Comparison of ENCODE assay signal across 14 mouse cellular contexts in the genomic region with DNA sequence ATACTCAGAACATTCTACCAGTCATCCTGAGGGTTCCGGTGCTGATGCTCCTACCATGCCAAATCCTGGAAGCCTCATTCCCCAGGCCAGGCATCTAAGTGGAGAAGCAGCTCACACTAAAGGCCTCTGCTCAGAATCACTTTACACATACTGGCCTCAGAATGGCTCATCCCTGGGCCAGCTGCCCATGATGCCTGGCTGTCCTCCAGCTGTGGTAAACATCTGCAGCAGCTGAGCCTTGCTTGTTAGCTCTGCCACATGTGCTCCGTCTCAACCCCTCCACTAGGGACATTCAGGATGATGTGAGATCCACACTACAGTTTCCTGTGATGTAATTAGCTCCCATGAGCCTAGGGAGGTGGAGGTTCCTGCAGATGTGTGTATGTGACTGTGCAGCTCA. TPM values are rescaled to one million over a fixed set of nuclear protein-coding genes. Genes with fewer than 3 reads are reported as not detected.
DNase-seq lines count a peak whose midpoint lies in the region; ATAC-seq and TF ChIP-seq lines count a peak whose summit lies in the region.
"Had no signal": no experiment of that assay in that cellular context is flagged by ENCODE, and none has a peak within 500 bp of the region (broad histone marks: within the 10 kb centered on the region; RNA-seq: fewer than 3 reads in every experiment).

No protein-coding gene starts in this region.

- peak; percentile 51 for DNase-seq in limb, embryonic 14.5 days (ENCODE audit: low spot score)
- DNase-seq in limb, embryonic 10.5 days (ENCODE audit: low spot score): no peak
- DNase-seq in 3134 (ENCODE audit: extremely low read depth, insufficient read length, low spot score) (peak; percentile 37), 3T3-L1 (ENCODE audit: low read depth, low spot score) (peak; percentile 94)
- DNase-seq in gastrocnemius, adult 8-10 months (ENCODE audit: low spot score in 2 of 2): peak; percentile 34 to 58
- no peak for DNase-seq in embryo, embryonic 9.5 days (ENCODE audit: extremely low spot score)
- no peak for DNase-seq in urinary bladder, adult 2 months (ENCODE audit: low spot score)
- DNase-seq: adrenal gland, postnatal 25 days; cerebellum, adult 11 months; layer of hippocampus, adult 9-11 months; right cerebral cortex, postnatal 25 days had no signal

- H3K4me3 ChIP-seq in limb, embryonic 14.5 days (replicated peaks; ENCODE audit: low read length): no peak overlapping the region
- no peak overlapping the region for H3K4me3 ChIP-seq in limb, embryonic 10.5 days
- H3K4me3 ChIP-seq: forebrain, embryonic 13.5 days had no signal

- H3K36me3 ChIP-seq in limb, embryonic 14.5 days (ENCODE audit: control insufficient read depth, insufficient read depth, low read length): no peaks in the 10 kb centered on the region
- no peaks in the 10 kb centered on the region for H3K36me3 ChIP-seq in limb, embryonic 10.5 days

- peak; percentile 65 for ATAC-seq in limb, embryonic 14.5 days (ENCODE audit: low FRiP score, low read depth)
- ATAC-seq: forebrain, embryonic 13.5 days had no signal

- H3K4me2 ChIP-seq in limb, embryonic 14.5 days (replicated peaks; ENCODE audit: low read depth, low read length, severe bottlenecking): no peak overlapping the region
- H3K4me2 ChIP-seq: forebrain, embryonic 13.5 days had no signal

- H3K27me3 ChIP-seq in limb, embryonic 14.5 days (ENCODE audit: control insufficient read depth, insufficient read depth, low read length): no peaks in the 10 kb centered on the region
- no peaks in the 10 kb centered on the region for H3K27me3 ChIP-seq in limb, embryonic 10.5 days (ENCODE audit: low read depth, poor library complexity, severe bottlenecking)
- H3K27me3 ChIP-seq: forebrain, embryonic 13.5 days had no signal

- H3K9ac ChIP-seq in limb, embryonic 14.5 days (ENCODE audit: low read depth, low read length, severe bottlenecking): no peak overlapping the region
- H3K9ac ChIP-seq: forebrain, embryonic 13.5 days had no signal

- H3K9me3 ChIP-seq in limb, embryonic 14.5 days (ENCODE audit: control insufficient read depth, low read length): no peaks in the 10 kb centered on the region
- H3K9me3 ChIP-seq in limb, embryonic 10.5 days (replicated peaks): no peaks in the 10 kb centered on the region
- H3K9me3 ChIP-seq: forebrain, embryonic 13.5 days had no signal

- 64% methylated on average over 2 of the region's 2 CpGs for WGBS in limb, embryonic 14.5 days
- 86% methylated on average over 2 of the region's 2 CpGs for WGBS in limb, embryonic 10.5 days

- TF ChIP-seq POLR2A in limb, embryonic 14.5 days (IDR thresholded peaks at IDR 0.05; ENCODE audit: borderline replicate concordance, extremely low read depth, insufficient read depth, insufficient read length): no peak

- H3K4me1 ChIP-seq in limb, embryonic 14.5 days (ENCODE audit: control insufficient read depth, insufficient read depth, low read length): no peaks in the 10 kb centered on the region
- H3K4me1 ChIP-seq in limb, embryonic 10.5 days: peaks cover 5% of the 10 kb centered on the region; the same call in 1 of the 2 replicates
- H3K4me1 ChIP-seq: forebrain, embryonic 13.5 days had no signal

- H3K27ac ChIP-seq in limb, embryonic 14.5 days (replicated peaks; ENCODE audit: low read depth, low read length): no peak overlapping the region
- no peak overlapping the region for H3K27ac ChIP-seq in limb, embryonic 10.5 days
- H3K27ac ChIP-seq: forebrain, embryonic 13.5 days had no signal

RNA-seq across cellular contexts. Expression of a gene that starts 55.2 kb away (rescaled TPM):
- 0.79 and 0.91 TPM in 2 replicates for polyA plus RNA-seq in limb, embryonic 14.5 days (2012; rRNA removed)
- 0.50 and 0.51 TPM in 2 replicates for polyA plus RNA-seq in limb, embryonic 14.5 days (2014; fragmentation: Nextera tagmentation; extraction: Ambion mirVana)
- polyA plus RNA-seq in limb, embryonic 10.5 days (2016; fragmentation: Nextera tagmentation; extraction: Ambion mirVana): 0.29 and 0.48 TPM in 2 replicates
- total RNA-seq in gastrocnemius, adult 8-10 months (2022): 1 to 10 TPM; 1.2 to 4.1 (median 2.2) TPM
- polyA plus RNA-seq in urinary bladder, adult 2 months (2012; rRNA removed): 2.0 TPM in 2 replicates
- total RNA-seq: hematopoietic stem cell, adult 5-6 weeks; liver, adult 2 months had no signal

Comparison
In these comparisons a context has a peak if more than half of its experiments do, and no peak if none do; other contexts are left out.
1. DNase-seq: peak in limb, embryonic 14.5 days (single experiment), 3134 (single experiment), 3T3-L1 (single experiment) and gastrocnemius, adult 8-10 months (2 of 2); none in limb, embryonic 10.5 days (single experiment), embryo, embryonic 9.5 days (single experiment) and urinary bladder, adult 2 months (single experiment).